Mouse (Mus musculus): ENCODE results near the gene Pmepa1. TPM values are rescaled to one million over a fixed set of nuclear protein-coding genes. Genes with fewer than 3 reads are reported as not detected.

Pmepa1 gene
- polyA plus RNA-seq, 1 experiment from 2014 or later, result 2.6 TPM

DNA sequence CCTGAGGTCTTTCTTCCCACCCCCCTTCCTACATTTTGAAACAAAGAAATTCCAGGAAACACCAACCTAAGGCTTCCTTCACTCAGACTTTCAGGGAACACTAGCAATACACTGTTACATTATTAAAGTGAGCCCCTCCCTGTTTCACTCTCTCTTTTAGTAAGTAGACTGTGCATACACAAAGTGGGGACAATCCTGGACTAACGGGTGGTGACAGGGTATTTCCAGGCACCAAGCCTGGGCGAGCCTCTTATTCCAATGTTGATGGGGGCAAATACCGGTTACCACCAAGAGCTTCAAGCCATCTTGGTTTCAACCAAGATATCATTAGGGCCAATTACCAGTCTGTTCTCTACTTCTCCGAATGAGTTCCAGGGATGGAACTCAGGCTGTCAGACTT is 2.4 kb downstream of the Pmepa1 start:
- H3K9ac ChIP-seq (ENCODE audit: low read length), result no peak overlapping the region
- H3K4me3 ChIP-seq (ENCODE audit: low read depth, low read length), result no peak overlapping the region
- H3K27ac ChIP-seq (replicated peaks; ENCODE audit: low read depth, low read length), result no peak overlapping the region
- DNase-seq (ENCODE audit: low spot score) (no peak), ATAC-seq (ENCODE audit: insufficient number of reproducible peaks, low FRiP score, low TSS enrichment, low read depth) (no peak)
- H3K27me3 ChIP-seq (ENCODE audit: control insufficient read depth, insufficient read depth, low read length), result 0 out of 2 replicates have a peak, but pooled peaks cover 5% of the 10 kb centered on the region
- H3K9me3 ChIP-seq (ENCODE audit: control insufficient read depth, low read length), result no peaks in the 10 kb centered on the region
- no peak overlapping the region for H3K4me2 ChIP-seq (ENCODE audit: low read depth, severe bottlenecking)
- whole genome bisulfite sequencing, result 56% methylated on average over 4 of the region's 4 CpGs
- peaks cover 31% of the 10 kb centered on the region for H3K4me1 ChIP-seq (ENCODE audit: control insufficient read depth, insufficient read depth, low read length)
- no peaks in the 10 kb centered on the region for H3K36me3 ChIP-seq (ENCODE audit: control insufficient read depth, insufficient read depth, low read length)

DNA sequence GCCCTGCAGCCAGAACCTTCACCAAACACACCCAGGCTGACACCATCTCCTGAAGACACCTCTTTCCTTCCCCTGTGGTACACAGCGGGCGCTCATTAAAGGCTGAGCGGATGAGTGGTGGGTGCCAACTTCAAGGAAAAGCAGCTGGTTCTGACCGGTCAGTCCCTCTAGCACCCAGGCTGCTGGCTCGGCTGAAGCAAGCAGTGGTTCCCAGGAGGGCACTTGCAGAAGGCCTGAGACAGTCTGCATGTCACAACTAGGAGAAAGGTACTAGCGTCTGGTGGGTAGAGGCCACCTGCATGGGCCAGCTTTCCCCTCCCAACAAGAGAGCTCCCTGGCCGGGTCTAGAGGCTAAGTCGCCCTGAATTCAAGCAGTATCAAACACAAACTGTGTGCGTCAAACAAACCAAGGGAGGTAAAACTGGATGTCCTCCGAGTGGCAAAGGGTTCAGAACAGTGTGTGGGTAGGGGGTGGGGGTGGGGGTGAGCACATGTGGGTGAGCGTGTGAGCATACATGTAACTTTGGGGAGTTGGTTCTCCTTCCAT is 3.9 kb downstream of the Pmepa1 start:
- Histone ChIP-seq H3K36me3 (ENCODE audit: control insufficient read depth, insufficient read depth, low read length) (no peaks in the 10 kb centered on the region), H3K4me2 (ENCODE audit: low read depth, severe bottlenecking) (no peak overlapping the region), H3K9me3 (ENCODE audit: control insufficient read depth, low read length) (no peaks in the 10 kb centered on the region), H3K4me1 (ENCODE audit: control insufficient read depth, insufficient read depth, low read length) (peaks cover 31% of the 10 kb centered on the region), H3K27ac (replicated peaks; ENCODE audit: low read depth, low read length) (no peak overlapping the region), H3K9ac (ENCODE audit: low read length) (no peak overlapping the region), H3K4me3 (ENCODE audit: low read depth, low read length) (no peak overlapping the region), H3K27me3 (ENCODE audit: control insufficient read depth, insufficient read depth, low read length) (0 out of 2 replicates have a peak, but pooled peaks cover 5% of the 10 kb centered on the region)
- WGBS, result 79% methylated on average over 11 of the region's 11 CpGs
- no peak for DNase-seq (ENCODE audit: low spot score)
- no peak for ATAC-seq (ENCODE audit: insufficient number of reproducible peaks, low FRiP score, low TSS enrichment, low read depth)

DNA sequence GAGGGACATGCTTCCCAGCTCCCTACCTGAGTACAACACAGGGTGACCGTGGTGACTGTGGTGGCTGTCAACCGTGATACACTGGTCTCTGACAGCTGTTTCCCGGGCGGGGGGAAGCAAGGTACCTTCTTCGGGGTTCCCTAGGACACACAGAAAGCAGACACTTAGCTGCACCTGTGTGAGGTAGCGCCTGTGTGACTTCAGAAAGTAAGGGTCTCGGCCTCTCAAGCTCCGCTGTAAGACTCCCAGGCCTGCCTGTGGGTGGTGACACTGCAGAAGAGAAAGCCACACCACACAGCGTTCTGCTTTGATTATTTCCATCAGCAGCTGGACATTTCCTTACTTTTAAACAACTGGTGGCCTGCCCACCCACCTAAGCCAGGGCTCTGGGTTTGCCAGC is 4.8 kb downstream of the Pmepa1 start:
- no peak for ATAC-seq (ENCODE audit: insufficient number of reproducible peaks, low FRiP score, low TSS enrichment, low read depth)
- no peak for DNase-seq (ENCODE audit: low spot score)
- H3K27me3 ChIP-seq (ENCODE audit: control insufficient read depth, insufficient read depth, low read length), result 0 out of 2 replicates have a peak, but pooled peaks cover 5% of the 10 kb centered on the region
- H3K4me1 ChIP-seq (ENCODE audit: control insufficient read depth, insufficient read depth, low read length), result peaks cover 28% of the 10 kb centered on the region
- no peak overlapping the region for H3K27ac ChIP-seq (replicated peaks; ENCODE audit: low read depth, low read length)
- WGBS, result 80% methylated on average over 9 of the region's 9 CpGs
- H3K9ac ChIP-seq (ENCODE audit: low read length), result no peak overlapping the region
- H3K36me3 ChIP-seq (ENCODE audit: control insufficient read depth, insufficient read depth, low read length), result no peaks in the 10 kb centered on the region
- no peak overlapping the region for H3K4me3 ChIP-seq (ENCODE audit: low read depth, low read length)
- H3K9me3 ChIP-seq (ENCODE audit: control insufficient read depth, low read length), result no peaks in the 10 kb centered on the region
- H3K4me2 ChIP-seq (ENCODE audit: low read depth, severe bottlenecking), result no peak overlapping the region

DNA sequence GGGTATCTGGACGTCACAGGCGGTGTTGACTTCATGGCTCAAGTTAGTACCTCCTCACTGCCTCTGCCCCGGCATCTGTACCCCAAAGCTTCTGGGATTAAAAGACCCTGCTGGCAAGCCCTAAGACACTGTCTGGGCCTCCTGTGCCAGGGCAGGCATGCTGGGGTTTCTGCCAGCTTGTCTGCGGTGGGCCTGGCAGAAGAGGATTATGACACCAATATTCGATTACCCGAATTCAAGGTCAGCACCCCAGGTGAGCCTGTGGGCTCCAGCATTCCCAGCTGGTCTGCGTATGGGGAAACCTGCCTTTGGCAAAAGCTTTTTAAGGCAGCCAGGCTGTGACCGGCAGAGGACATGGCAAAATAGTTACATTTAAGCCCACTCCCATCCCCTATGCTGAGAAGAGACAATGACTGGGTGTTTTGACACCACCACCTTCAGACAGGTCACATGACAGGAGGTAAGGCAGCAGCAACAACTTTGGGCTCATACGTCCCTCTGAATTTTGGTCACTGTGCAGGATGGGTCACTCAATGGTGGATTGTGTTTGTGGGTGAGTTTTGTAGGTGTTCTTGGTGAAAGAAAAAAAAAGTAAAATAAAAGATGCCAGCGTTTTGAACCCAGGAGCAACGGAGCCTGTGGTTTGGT is 5.6 kb downstream of the Pmepa1 start:
- Histone ChIP-seq H3K4me3 (ENCODE audit: low read depth, low read length) (no peak overlapping the region), H3K4me1 (ENCODE audit: control insufficient read depth, insufficient read depth, low read length) (peaks cover 28% of the 10 kb centered on the region), H3K36me3 (ENCODE audit: control insufficient read depth, insufficient read depth, low read length) (no peaks in the 10 kb centered on the region), H3K27me3 (ENCODE audit: control insufficient read depth, insufficient read depth, low read length) (0 out of 2 replicates have a peak, but pooled peaks cover 5% of the 10 kb centered on the region), H3K9ac (ENCODE audit: low read length) (no peak overlapping the region), H3K4me2 (ENCODE audit: low read depth, severe bottlenecking) (no peak overlapping the region), H3K9me3 (ENCODE audit: control insufficient read depth, low read length) (no peaks in the 10 kb centered on the region), H3K27ac (replicated peaks; ENCODE audit: low read depth, low read length) (no peak overlapping the region)
- ATAC-seq (ENCODE audit: insufficient number of reproducible peaks, low FRiP score, low TSS enrichment, low read depth) (no peak), DNase-seq (ENCODE audit: low spot score) (no peak)
- WGBS, result 86% methylated on average over 11 of the region's 11 CpGs

DNA sequence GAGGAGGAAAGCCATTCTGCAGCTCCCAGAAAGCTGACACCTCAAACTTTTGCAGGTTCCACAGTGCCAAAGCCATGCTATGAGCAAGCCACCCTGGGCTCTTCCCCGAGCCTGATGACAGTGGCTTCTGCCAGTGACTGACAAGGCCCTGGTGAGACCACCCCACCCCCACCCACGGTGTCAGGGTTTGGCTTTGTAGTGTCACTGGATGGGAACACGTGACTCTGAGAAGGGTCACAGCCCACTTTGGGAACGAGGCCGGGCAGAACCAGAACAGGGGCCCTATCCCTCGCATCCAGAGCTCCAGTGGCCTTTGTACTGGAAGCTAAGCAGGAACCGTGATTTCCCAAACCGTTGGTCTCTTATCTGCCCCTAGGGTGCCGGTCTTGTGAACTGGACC is 6.1 kb downstream of the Pmepa1 start:
- no peak overlapping the region for H3K4me2 ChIP-seq (ENCODE audit: low read depth, severe bottlenecking)
- H3K4me1 ChIP-seq (ENCODE audit: control insufficient read depth, insufficient read depth, low read length), result peaks cover 28% of the 10 kb centered on the region
- H3K9me3 ChIP-seq (ENCODE audit: control insufficient read depth, low read length), result no peaks in the 10 kb centered on the region
- H3K27me3 ChIP-seq (ENCODE audit: control insufficient read depth, insufficient read depth, low read length), result 0 out of 2 replicates have a peak, but pooled peaks cover 5% of the 10 kb centered on the region
- no peak overlapping the region for H3K4me3 ChIP-seq (ENCODE audit: low read depth, low read length)
- no peak overlapping the region for H3K27ac ChIP-seq (replicated peaks; ENCODE audit: low read depth, low read length)
- DNase-seq (ENCODE audit: low spot score), result no peak
- H3K9ac ChIP-seq (ENCODE audit: low read length), result no peak overlapping the region
- H3K36me3 ChIP-seq (ENCODE audit: control insufficient read depth, insufficient read depth, low read length), result no peaks in the 10 kb centered on the region
- ATAC-seq (ENCODE audit: insufficient number of reproducible peaks, low FRiP score, low TSS enrichment, low read depth), result no peak
- WGBS, result 75% methylated on average over 9 of the region's 9 CpGs

DNA sequence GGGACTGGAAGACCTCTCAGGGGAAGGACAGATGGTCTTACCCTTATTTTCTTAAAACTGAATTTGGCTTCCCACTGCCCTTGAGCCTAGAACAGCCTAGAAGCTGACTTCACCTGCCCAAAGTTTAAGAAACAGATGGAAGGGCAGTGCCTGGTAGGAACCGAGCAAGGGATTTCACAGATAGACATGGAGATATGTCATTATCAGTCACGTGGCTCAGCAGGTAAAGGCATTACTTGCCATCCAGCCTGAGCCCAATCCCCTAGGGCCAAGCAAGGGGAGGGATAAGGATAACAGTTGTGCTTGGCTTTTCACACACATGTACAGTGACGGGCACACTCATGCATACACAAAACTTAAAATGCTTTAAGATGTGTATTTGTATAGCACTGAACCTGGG is 8.8 kb downstream of the Pmepa1 start:
- H3K4me1 ChIP-seq (ENCODE audit: control insufficient read depth, insufficient read depth, low read length), result peaks cover 30% of the 10 kb centered on the region
- no peaks in the 10 kb centered on the region for H3K36me3 ChIP-seq (ENCODE audit: control insufficient read depth, insufficient read depth, low read length)
- no peak overlapping the region for H3K4me2 ChIP-seq (ENCODE audit: low read depth, severe bottlenecking)
- DNase-seq (ENCODE audit: low spot score) (no peak), ATAC-seq (ENCODE audit: insufficient number of reproducible peaks, low FRiP score, low TSS enrichment, low read depth) (no peak)
- no peak overlapping the region for H3K27ac ChIP-seq (replicated peaks; ENCODE audit: low read depth, low read length)
- no peak overlapping the region for H3K4me3 ChIP-seq (ENCODE audit: low read depth, low read length)
- no peaks in the 10 kb centered on the region for H3K9me3 ChIP-seq (ENCODE audit: control insufficient read depth, low read length)
- H3K9ac ChIP-seq (ENCODE audit: low read length), result no peak overlapping the region
- H3K27me3 ChIP-seq (ENCODE audit: control insufficient read depth, insufficient read depth, low read length), result no peaks in the 10 kb centered on the region
- 83% methylated on average over 3 of the region's 3 CpGs for WGBS

DNA sequence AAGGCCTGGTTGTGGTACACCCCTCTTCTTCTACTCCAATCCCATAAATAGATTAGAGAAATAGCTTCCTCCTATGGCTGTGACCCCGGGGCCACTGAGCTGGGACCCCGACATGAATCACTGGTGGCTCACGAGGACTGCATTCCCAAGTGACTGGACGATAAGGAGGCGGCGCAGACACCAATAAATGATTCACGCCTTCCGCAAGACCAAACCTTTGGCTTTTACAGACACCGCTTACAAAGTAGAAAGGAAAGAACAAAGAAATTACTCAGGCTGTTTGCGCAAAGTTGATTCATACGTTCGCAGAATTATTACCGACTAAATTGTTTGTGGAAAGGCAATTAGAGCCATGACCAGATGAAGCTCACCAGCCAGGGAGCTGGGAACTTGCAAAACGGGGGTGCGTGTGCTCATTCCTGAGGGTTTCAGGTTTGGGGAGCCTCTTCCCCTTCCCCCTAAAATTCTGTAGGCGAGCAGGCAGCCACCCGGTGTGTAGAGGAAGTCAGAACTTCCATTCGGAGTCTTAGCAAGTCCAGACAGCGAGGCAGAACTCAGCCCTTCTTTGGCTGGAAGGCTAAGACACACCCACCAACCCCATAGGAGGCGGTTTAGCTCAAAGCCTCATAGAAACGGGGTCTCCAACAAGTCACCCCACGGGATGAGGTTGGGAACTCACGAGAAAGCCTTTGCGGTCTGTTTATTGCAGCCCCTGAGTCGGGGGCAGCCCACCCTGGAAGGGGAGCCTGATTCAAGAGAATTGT is 9.8 kb downstream of the Pmepa1 start:
- H3K4me2 ChIP-seq (ENCODE audit: low read depth, severe bottlenecking), result no peak overlapping the region
- no peak overlapping the region for H3K9ac ChIP-seq (ENCODE audit: low read length)
- H3K27ac ChIP-seq (replicated peaks; ENCODE audit: low read depth, low read length), result no peak overlapping the region
- DNase-seq (ENCODE audit: low spot score) (no peak), ATAC-seq (ENCODE audit: insufficient number of reproducible peaks, low FRiP score, low TSS enrichment, low read depth) (no peak)
- H3K4me3 ChIP-seq (ENCODE audit: low read depth, low read length), result no peak overlapping the region
- H3K27me3 ChIP-seq (ENCODE audit: control insufficient read depth, insufficient read depth, low read length), result no peaks in the 10 kb centered on the region
- no peaks in the 10 kb centered on the region for H3K36me3 ChIP-seq (ENCODE audit: control insufficient read depth, insufficient read depth, low read length)
- peaks cover 28% of the 10 kb centered on the region for H3K4me1 ChIP-seq (ENCODE audit: control insufficient read depth, insufficient read depth, low read length)
- no peaks in the 10 kb centered on the region for H3K9me3 ChIP-seq (ENCODE audit: control insufficient read depth, low read length)
- 74% methylated on average over 25 of the region's 25 CpGs for WGBS

DNA sequence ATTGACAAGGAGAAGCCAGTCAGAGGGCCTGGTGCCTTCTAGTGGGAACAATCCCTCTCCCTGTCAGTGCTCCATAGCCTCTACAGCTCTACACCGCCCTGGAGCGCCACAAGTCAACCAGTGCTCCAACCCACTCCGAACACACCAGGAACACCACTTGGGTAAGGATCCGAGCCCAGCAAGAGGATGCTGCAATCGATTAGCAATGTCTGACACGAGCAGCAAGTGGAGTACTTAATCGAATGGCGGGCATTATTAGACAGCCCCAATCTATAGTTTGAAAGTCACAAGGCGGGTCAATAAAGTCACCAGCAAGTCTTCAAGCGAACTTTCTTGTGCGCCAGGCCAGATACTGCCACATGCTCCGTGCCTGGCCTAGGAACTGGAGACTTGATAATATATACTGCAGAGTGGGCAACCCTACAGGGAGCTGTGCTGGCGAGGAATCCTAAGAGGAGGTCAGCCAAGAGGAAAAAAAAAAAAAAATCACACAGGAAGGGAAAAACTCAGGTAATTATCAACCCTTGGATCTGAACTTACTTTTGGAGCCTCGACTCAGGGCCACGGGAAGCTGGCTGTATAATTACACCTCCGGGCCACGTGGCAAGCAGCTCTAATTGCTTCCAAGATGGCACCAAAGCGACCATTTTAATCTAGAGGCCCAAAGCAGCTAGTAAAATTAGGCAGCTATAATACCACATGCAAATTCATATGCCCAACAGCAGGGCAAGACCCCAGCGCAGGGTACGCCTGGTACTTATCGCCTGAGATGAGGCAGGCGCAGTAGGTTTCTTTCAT is 10.7 kb downstream of the Pmepa1 start:
- Histone ChIP-seq H3K4me3 (ENCODE audit: low read depth, low read length) (no peak overlapping the region), H3K4me1 (ENCODE audit: control insufficient read depth, insufficient read depth, low read length) (peaks cover 35% of the 10 kb centered on the region), H3K4me2 (ENCODE audit: low read depth, severe bottlenecking) (no peak overlapping the region), H3K27ac (replicated peaks; ENCODE audit: low read depth, low read length) (no peak overlapping the region), H3K9me3 (ENCODE audit: control insufficient read depth, low read length) (no peaks in the 10 kb centered on the region), H3K36me3 (ENCODE audit: control insufficient read depth, insufficient read depth, low read length) (no peaks in the 10 kb centered on the region), H3K27me3 (ENCODE audit: control insufficient read depth, insufficient read depth, low read length) (no peaks in the 10 kb centered on the region), H3K9ac (ENCODE audit: low read length) (no peak overlapping the region)
- no peak for DNase-seq (ENCODE audit: low spot score)
- WGBS, result 86% methylated on average over 22 of the region's 22 CpGs
- ATAC-seq (ENCODE audit: insufficient number of reproducible peaks, low FRiP score, low TSS enrichment, low read depth), result no peak

Measured in limb, embryonic 11.5 days (tissue).